Mouse (Mus musculus) right cerebral cortex, adult 18-20 months (tissue): ENCODE data around the gene Pakap.
"Not testable (repeated sequence)": the region's sequence is repeated elsewhere in the genome, so short reads cannot be mapped to it uniquely, and the experiment has no call there.

Experiments
- DNase-seq: peaks from one replicate; pipeline ENCODE4 v3.0.0; 2022; ENCODE audit warnings: mixed read lengths

Pakap gene

DNA sequence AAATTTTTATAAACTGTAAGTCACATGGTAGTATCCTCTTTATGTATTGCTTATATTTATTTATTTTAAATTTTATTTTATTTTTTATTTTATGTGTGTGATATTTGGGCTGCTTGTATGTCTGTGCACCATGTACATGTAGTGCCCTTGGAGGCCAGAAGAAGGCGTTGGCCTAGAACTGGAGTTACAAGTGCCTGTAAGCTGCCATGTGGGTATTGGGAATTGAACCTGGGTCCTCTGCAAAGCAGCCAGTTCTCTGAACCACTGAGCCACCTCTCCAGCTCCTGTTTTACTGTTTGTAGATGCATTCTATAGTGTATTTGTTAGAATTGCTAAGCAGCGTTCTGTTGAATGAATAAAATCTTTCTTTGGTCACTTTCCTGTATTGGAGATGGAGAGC, 320.3 kb downstream of the Pakap start:
- no peak for DNase-seq

DNA sequence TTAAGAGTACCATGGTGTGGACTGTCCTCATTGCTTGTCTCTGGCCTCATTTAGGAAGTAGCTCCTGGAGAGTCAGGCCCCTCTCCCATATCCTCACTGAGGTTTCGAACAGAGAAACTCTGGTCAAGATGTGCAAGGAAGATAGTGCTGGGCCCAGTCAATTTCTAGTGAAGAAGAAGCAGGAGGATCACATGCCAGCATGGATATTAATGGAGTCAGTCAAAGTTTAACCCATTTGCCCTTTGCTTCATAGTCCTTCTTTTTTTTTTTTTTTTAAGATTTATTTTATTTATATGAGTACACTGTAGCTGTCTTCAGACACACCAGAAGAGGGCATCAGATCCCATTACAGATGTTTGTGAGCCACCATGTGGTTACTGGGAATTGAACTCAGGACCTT, 321.0 kb downstream of the Pakap start:
- not testable (repeated sequence) for DNase-seq

DNA sequence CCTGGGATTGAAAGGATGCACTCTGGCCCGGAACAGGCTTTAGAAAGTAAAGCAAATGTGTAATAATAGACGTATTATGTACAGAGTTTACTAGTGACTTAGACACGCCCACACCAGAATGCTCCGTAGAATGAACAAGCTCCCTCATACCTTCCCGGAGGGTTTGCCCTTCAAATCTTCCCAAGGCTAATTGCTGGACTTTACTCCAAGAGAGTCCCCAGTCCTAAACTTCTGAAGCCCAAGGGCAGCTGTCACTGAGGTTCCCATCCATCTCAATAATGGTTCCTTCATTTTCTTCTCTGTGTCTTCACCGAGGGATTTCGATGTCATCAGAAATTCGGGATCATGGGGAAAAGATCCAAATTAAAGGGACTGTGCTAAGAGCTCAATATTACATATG, 321.8 kb downstream of the Pakap start:
- DNase-seq, result no peak

DNA sequence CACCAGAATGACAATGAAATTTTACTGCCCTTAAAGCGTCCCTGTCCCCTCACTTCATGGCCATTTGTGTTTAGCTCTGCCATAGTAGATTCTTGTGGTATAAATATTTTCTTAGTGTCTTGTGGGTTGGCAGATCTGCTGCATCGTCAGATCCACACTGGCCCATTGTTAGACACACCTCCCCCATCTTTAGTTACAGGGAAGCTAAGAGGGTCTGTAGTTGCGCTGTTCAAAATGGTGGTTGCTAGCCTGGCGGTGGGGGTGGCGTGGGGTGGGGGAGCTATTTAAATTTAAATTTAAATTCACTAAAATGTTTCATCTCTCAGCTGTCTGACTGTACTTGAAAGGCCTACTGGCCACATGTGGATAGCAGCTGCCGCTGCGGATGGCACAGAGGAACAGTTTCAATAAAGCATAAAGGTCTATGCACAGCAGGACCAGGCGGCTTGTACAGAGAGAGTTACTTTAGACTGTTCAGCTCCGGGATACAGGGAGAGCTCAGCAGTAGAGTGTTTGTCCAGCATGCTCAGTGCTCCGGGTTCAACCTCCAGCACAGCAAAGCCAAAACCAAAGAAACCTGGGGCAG, 324.1 kb downstream of the Pakap start:
- DNase-seq, result no peak

DNA sequence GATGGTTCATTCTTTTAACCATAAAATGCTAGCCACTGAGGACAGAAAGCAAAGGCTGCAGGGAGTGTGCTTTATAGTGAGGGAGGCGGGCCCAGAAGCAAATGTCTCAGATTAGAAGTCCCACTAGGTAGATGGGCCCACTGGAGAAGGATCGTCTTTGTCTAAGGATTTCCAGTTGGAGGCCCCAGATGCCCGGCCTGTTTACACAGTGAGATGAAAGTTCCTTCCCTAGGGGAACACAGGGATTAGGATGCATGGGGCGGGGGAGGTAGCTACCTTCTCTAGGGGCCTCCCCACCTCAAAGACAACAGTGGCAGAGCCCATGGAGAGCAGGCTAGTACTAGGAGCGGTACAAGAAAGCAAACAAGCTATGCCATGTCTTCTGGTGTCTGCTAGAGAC, 327.2 kb downstream of the Pakap start:
- no peak for DNase-seq

DNA sequence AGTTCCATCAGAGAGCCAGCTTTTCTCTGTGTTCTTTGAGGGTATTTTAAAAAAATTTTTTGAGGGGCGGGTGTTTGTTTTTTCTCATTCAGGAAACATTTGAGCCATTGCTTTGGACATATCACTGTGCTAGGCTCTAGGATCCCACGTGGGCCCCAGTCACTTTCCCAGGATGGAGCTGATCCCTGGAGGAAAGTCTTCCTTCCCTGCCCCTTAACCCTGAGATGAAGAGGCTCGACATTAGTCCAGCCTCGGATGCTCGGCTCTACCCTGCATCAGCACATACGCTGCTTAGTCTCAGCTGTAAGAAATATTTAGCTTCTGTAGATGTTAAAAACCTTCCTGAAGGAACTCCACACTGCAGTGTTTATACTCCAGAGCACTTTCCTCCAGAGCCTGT, 327.9 kb downstream of the Pakap start:
- no peak for DNase-seq

DNA sequence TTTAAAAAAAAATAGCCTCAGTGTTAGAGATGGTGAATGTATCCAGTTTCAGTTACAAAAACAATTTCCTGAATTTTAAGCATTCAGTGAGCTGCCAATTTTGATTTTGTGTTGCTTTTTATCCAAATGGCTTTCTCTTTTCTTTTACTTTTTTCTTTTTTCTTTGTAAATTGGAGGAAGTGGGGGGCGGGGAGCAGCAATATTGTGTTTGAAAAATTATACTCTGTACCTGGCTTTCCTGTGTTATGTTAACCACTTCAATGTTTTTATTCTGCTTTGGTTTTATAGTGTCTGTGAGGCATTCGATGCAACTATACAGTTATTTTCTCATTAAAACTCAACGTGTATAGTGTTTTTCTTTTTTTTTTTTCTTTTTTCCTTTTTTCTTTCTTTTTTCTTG, 328.7 kb downstream of the Pakap start:
- no peak for DNase-seq

DNA sequence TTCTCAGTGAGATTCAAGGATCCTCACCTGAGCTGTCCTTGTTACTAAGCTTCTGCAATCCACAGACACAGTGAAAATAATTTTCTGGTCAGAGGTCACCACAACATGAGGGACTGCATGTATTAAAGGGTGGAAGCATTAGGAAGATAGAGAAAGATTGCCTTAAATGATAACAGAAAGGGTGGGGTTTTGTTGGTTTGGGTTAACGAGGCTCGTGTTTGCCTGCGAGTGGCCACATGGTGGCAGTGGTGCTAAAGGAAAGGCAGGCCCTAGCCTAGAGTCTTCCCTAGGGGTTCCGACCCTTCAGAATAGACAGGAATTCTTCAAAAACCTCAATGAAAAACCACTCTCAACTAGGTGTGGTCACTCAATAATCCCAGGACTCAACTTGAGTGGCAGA, 333.2 kb downstream of the Pakap start:
- peak; percentile 25 for DNase-seq

DNA sequence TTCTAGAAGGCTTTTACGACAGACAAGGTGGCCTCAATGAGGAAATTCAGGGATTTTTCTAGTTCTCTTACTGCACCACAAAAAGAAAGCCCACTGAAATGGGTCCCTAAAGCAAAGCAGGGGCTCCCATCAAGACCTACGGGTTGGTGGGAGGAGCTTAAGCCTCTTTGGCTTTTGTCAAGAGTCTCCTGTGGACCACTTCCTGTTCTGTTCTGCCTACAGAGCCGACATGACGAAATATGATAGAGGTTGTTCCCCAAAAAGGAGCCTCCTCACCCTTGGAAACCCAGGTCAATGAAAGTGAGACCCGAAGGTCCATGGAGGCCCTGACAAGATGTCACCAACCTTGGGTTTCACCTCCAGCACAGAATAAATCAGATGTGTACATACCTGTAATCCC, 334.6 kb downstream of the Pakap start:
- no peak for DNase-seq

DNA sequence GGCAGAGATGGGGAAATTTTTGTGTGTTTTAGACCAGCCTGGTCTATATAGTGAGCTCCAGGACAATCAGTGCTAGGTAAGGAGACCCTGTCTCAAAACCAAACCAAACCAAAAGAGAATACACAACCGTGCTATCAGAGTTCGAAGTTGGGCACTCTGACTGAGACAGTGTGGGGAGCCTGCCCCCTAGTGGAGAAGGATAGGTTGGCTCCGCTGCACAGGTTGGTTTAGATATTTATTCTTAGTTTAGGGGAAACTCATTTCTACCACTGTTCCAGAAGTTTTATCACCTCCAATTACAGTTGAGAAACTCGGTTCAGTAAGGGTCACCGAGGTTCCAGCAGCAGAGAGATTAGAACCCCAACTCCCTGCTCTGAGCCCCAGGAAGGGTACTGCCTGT, 336.2 kb downstream of the Pakap start:
- peak; percentile 51 for DNase-seq

DNA sequence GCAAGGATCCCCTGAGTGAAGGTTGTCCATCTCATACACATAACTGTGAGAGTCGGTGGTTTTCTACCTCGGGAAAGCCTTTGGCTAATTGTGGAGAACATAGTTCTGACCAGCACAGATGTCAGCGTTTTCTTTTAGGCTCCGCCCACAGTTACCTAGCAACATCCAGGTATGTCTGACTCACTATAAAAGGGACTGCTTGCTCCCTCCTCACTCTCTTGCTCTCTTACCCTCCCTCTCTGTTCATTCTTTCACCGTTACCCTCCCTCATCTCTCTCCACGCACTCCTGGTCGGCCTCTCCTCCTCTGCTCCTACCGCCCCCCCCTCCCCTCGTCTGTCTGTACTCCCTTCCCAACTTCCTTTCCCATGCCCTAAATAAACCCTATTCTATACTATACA, 336.7 kb downstream of the Pakap start:
- DNase-seq, result no peak

DNA sequence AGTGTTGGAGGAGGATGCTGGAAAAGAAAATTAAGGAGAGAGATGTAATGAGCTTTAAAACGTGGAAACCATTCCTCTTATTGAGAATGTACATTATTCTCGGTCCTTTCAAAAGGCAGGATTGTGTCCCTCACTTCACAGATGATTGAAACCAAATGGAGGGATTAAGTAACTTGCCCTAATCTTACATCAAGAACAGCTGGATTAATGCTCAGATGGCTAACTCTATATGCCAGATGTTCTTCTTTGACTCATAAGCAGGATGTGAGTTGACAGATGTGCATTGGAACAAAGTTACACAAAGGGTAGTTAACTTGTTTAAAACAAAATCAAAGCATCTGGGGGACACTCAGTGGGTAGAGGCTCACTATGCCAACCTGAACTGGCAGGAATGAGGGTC, 338.7 kb downstream of the Pakap start:
- DNase-seq, result no peak

DNA sequence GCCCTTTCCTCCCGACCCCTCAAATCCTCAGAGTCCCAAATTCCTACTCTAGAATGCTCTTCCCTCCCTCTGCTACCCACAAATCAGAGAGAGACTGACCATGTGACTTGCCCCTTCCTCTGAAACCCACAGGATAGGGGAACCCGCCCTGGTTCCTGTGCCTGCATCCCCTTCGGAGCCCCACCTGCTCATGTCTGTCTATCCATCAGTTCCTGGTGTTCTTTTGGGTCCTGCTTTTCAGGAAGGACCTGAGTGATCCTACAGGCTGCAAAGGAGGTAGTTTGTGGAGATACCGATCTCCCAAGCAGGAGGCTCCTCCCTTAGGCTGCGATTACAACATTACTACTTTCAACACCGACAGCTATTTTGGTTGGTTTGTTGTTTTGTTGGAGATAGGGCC, 340.9 kb downstream of the Pakap start:
- DNase-seq, result no peak

DNA sequence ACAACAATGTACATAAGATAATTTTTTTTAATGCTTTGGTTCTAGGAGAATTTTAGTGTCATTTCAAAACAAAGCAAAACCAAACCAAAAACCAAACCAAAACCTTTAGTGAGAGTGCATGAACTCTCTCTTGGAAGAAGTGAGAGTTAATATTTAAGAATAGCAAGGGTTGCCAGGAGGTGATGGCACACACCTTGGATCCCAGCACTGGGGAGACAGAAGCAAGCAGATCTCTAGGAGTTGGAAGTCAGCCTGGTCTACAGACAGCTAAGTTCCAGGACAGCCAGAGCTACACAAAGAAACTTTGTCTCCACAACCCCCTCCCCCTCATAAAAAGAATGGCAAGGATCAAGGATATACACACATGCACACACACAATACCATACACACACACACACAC, 345.0 kb downstream of the Pakap start:
- no peak for DNase-seq

DNA sequence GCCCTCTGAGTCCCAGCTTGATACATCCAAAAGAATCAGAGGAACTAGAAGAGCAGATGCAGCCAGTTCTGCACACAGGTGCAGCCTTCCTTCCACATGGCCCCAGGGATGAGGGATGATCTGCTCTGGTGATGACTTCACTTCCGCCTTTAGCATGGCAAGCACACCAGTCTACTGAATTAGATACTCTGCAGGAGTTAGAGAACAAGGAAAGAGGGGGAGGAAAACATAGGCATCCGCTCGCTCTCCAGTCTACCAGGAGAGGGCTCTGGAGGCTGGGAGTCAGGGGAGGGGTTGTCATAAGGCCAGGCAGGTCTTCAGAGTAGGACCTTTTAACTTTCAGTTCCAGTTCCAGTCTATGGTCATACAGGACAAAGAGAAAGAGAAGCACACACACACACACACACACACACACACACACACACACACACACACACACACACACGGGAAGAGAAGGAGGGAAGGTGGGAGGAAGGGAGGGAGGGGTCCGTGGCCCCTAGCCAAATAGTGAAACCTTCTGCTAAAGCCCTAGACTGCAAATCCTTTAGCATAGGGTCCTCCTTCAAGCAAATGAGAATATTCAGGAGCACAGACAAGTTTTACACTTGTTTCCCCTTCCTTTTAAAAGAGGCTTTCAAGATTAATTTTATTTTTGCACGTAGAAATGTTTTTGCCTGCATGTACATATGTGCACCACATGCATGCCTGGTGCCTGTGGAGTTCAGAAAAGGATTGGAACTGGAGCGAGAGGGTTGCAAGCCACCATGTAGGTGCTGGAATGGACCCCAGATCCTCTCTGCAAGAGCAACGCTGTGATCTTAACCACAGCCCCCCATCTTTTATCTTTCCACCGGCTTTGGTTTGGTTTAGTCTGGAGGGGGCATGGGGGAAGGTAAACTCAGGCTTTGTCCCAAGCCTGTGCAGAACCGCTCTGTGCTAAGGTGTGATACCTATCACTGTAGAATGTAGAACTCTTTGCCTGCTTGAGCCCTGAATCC, 346.5 kb downstream of the Pakap start:
- DNase-seq, result no peak

DNA sequence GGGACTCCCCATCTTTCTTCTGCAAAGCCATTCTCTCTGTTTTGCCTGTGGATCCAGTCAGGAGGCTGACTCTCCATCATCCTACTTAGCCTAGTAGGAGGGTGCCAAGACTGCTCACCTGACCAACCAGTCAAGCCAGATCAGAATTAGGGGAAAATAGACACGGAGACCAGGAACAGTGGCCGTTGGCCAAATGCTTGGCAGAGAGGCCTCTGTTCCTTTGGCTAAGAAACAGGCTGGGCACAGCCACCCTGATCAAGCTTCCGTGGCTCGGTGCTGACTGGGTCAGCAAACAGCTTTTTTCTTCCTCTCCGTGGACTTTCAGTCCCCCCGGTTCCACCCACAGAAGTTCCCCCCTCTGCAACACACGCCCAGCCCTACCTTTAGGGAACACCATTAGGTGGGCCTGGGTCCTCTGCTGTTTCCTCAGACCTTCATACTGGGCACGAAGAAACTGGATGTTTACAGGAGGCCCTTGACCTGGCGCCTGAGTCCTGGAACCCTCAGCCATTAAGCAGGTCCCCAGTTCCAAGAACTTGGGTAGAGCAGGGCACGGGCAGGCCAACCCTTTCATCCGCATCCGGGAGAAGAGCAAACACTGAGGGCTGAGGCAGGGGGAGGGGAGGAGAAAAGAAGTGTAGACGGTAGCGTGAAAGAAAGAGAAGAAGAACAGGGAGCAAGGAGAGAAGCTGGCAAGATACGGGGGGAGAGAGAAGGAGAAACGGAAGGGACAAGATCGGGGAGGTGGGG, 347.4 kb downstream of the Pakap start:
- peak; percentile 25 for DNase-seq

DNA sequence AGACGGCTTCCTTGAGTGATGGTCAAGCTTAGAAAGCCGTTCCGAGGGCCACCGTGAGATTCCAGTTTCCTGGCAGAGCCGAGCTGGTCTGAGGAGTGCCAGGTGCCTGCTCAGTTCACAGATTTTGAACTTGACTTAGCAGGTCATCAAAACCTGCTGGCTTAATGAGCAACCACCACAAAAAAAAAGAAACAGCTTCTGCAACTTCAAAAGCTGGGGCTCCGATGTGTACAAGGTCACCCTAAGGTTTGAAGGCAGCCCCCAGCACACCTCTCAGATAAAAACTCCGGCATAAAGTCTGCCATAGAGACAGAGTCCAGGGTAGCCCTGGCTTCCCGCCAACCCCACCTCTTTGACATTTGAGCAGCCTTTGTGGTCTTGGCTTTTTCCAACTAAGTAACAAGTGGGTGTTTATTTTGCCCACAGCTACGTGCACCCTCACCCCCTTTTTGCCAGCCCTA, 348.3 kb downstream of the Pakap start, which contains the start of gene D630039A03Rik:
Gene D630039A03Rik, minus strand, starts transcription at position 97 of the 461 bp plus-strand sequence.
- no peak for DNase-seq

DNA sequence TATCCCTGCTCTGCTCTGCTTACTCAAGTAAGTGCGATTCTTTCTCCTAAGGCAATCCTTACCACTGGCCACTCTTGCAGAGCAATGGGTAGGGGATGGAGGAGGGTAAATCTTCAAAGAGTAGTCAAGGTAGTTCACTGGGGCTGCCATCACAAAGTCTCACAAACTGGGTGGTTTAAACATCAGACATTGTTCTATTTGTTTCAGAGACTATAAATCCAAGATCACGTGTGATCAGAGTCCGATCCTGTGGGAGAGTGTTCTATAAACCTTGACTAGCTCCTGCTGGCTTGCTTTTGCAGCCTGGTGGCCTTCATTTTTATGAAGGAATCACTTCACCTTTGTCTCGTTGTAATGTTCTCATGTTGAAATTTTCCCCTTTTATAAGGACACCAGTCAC, 348.7 kb downstream of the Pakap start:
- DNase-seq, result no peak

DNA sequence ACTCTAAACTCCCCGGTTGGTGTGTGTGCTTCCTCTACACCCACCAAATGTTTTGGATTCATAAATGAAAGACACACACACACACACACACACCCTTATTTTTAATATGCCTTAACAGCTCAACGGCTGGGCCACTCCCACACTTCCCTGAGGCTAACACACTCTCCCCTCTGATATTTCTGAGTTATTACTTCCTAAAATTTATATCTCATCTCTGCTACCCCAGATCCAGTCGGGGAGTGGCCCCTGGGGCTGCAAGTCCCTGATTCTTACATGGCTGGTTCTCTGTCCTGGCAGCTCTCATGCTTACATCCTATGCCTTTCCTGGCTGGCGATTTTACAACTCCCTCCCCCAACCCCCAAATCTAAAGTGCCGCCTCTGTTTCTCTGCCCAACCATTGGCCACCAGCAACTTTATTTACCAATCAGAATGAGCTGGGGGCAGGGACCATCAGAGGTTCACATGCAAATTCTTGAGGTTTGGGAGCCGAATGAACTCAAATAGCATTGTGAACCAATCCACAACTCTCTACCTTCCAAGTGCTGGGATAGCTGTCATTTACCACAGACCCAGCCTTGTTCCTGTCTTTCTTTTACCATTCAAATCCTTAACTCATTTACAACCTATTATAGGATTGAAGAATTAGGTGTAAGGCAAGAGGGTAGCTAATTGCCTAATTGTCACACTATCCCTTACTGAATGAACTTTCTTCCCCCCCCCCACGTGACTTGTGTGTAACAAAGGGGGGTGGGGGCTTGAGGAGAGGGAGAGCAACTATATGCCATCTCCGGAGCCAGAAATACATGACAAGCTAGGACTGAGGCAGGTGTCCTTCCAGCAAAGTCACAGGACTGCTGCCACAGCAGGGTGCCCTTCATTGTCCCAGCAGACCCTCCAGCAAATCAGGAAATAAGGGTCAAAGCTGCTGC, 351.8 kb downstream of the Pakap start:
- no peak for DNase-seq

DNA sequence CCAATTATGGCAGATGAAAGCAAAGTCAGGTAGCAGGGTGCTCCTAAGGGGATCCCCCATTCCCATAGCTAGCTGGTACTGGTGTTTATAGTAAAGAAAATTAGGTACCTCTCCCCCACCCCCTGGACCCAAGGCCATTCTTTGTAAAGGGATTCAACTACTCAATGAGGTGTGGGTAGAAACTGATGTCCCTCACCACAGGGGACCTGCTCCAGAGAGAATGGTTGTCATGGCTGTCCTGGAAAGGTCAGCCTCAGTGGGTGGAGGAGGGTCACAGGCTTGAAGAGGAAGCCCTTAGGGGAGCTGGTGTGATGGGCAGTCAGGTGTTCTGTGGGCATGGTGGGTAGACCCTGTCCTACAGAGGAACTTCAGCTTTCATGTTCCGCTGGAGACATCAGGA, 352.5 kb downstream of the Pakap start:
- DNase-seq, result no peak

DNA sequence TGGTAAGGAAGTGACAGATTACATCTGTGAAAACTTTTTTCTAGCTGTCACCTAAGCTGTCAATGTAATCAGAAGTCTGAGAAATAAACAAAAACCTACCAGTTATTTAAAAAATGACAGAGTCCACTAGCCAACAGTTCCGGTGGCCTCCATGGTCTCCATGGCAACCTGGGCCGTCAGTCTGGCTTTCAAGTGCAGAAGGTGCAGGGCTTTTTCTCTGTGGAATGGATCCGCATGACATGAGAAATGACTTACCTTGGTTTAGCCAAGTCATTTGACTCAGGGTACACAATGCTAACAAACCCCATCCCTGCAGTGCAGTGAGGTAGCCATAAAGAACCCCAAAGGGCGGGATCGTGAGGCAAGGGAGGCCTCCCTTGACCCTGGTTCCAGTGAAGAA, 354.2 kb downstream of the Pakap start:
- no peak for DNase-seq

DNA sequence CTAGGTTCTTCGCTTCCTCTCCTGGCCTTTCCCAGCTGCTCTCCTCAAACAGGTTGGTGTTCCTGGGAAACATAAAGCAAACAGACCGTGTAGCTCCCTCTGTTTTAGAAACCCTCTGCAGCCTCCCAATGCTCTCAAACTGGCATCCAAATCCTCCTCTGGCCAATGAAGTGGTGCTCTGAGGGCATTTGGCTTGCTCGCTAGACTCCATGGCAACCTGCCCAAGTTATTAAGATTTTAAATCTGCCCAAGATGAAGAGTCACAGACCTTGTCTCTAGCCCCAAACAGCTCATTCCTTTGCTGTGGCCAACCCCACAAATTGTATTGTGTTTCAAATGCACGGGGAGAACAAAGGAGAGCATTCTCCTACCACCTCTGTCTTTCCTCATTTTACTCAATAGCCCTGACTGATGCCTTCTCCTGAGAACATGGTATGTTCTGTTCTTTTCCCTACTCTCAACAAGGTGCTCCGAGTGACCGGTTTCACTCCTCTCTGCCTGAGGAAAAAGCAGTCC, 356.6 kb downstream of the Pakap start:
- no peak for DNase-seq
